Mouse (Mus musculus) CH12.LX (cell line): ENCODE data around the gene Rpgr. TPM values are rescaled to one million over a fixed set of nuclear protein-coding genes. Genes with fewer than 3 reads are reported as not detected.

Experiments
- DNase-seq: peaks from one replicate; pipeline ENCODE4 v3.0.0-alpha.2; 2013; ENCODE audit errors: extremely low read depth
- H3K27ac ChIP-seq: 2 replicates; pipeline ENCODE4 v1.5.1; 2012; ENCODE audit warnings: low read depth, mild to moderate bottlenecking, control low read depth, moderate library complexity; ENCODE audit not compliant: insufficient read depth
- H3K27me3 ChIP-seq: replicated peaks from 2 replicates; pipeline ENCODE3; 2012; ENCODE audit warnings: inconsistent platforms
- H3K36me3 ChIP-seq, 2 experiments: replicated peaks in 1 of 2; 2 replicates each; pipeline versions ENCODE3 to v1.6.1; 2012; ENCODE audit warnings: inconsistent platforms in 1 of 2, low read length in 1 of 2, mild to moderate bottlenecking in 1 of 2, mixed read lengths in 1 of 2, moderate library complexity in 1 of 2; ENCODE audit not compliant: control insufficient read depth in 1 of 2, insufficient read depth in 1 of 2
- H3K4me1 ChIP-seq, 2 experiments: 2 replicates each; pipeline ENCODE4 v1.6.1; 2012; ENCODE audit warnings: inconsistent platforms in 1 of 2, moderate library complexity in 1 of 2; ENCODE audit not compliant: insufficient read depth in 2 of 2, control insufficient read depth in 1 of 2
- H3K4me2 ChIP-seq: 2 replicates; pipeline ENCODE4 v1.6.1; 2012; ENCODE audit warnings: low read depth, mild to moderate bottlenecking, control low read depth; ENCODE audit not compliant: poor library complexity, insufficient read depth, severe bottlenecking
- H3K4me3 ChIP-seq, 3 experiments: fragments of 150-350 bp in 1 of 3; sonication (generic) in 1 of 3; replicated peaks in 1 of 3; 2 replicates each; pipeline versions ENCODE3 to v1.5.1; 2011 to 2012; ENCODE audit warnings: low read depth in 2 of 3, low read length in 2 of 3, mild to moderate bottlenecking in 2 of 3, moderate library complexity in 2 of 3, control low read depth in 1 of 3, improper control_type of control experiment in 1 of 3, inconsistent platforms in 1 of 3, mixed read lengths in 1 of 3; ENCODE audit not compliant: poor library complexity in 1 of 3
- H3K79me2 ChIP-seq: replicated peaks from 2 replicates; pipeline ENCODE4 v1.6.1; 2012; ENCODE audit warnings: mild to moderate bottlenecking, moderate library complexity; ENCODE audit not compliant: control insufficient read depth, poor library complexity, insufficient read depth, severe bottlenecking; ENCODE audit errors: extremely low read depth
- H3K9ac ChIP-seq: 2 replicates; pipeline ENCODE4 v1.6.1; 2012; ENCODE audit warnings: low read depth, mild to moderate bottlenecking, control low read depth, moderate library complexity; ENCODE audit not compliant: insufficient read depth
- H3K9me3 ChIP-seq: replicated peaks from 2 replicates; pipeline ENCODE3; 2012; ENCODE audit warnings: low read length, inconsistent platforms, mixed read lengths
- BHLHE40 ChIP-seq: IDR thresholded peaks from 2 replicates; pipeline ENCODE4 v1.6.1; 2011; ENCODE audit warnings: mild to moderate bottlenecking, low read depth, low read length, improper control_type of control experiment
- CHD1 ChIP-seq: IDR thresholded peaks from 2 replicates; pipeline ENCODE4 v1.6.1; 2012; ENCODE audit warnings: low read depth, low read length, improper control_type of control experiment, inconsistent platforms
- CHD2 ChIP-seq: IDR thresholded peaks from 2 replicates; pipeline ENCODE4 v1.6.1; 2011; ENCODE audit warnings: low read length, improper control_type of control experiment
- CTCF ChIP-seq, 2 experiments: IDR thresholded peaks in 1 of 2; conservative IDR thresholded peaks in 1 of 2; 2 replicates each; pipeline ENCODE4 v1.5.1; 2011 to 2012; ENCODE audit warnings: low read depth in 2 of 2, low read length in 2 of 2, improper control_type of control experiment in 1 of 2, inconsistent platforms in 1 of 2, mild to moderate bottlenecking in 1 of 2, moderate library complexity in 1 of 2
- ELF1 ChIP-seq: IDR thresholded peaks from 2 replicates; pipeline ENCODE4 v1.6.1; 2014; ENCODE audit warnings: low read depth, mild to moderate bottlenecking, inconsistent platforms, low read length, improper control_type of control experiment
- EP300 ChIP-seq: IDR thresholded peaks from 2 replicates; pipeline ENCODE4 v1.6.1; 2011; ENCODE audit warnings: low read length, improper control_type of control experiment
- GABPA ChIP-seq: IDR thresholded peaks from 2 replicates; pipeline ENCODE4 v1.6.1; 2012; ENCODE audit warnings: low read depth, low read length, improper control_type of control experiment, inconsistent platforms; ENCODE audit not compliant: insufficient replicate concordance
- IRF4 ChIP-seq: IDR thresholded peaks from 2 replicates; pipeline ENCODE4 v1.6.1; 2014; ENCODE audit warnings: low read depth, mild to moderate bottlenecking, inconsistent platforms, low read length, improper control_type of control experiment
- JUN ChIP-seq: IDR thresholded peaks from 2 replicates; pipeline ENCODE4 v1.6.1; 2011; ENCODE audit warnings: low read depth, mild to moderate bottlenecking, low read length, improper control_type of control experiment, moderate library complexity; ENCODE audit not compliant: insufficient read depth
- JUND ChIP-seq: conservative IDR thresholded peaks from 2 replicates; pipeline ENCODE4 v1.6.1; 2011; ENCODE audit warnings: low read depth, low read length, improper control_type of control experiment
- KAT2A ChIP-seq: IDR thresholded peaks from 2 replicates; pipeline ENCODE4 v1.6.1; 2012; ENCODE audit warnings: low read length, improper control_type of control experiment, inconsistent platforms; ENCODE audit not compliant: insufficient replicate concordance
- MAZ ChIP-seq: IDR thresholded peaks from 2 replicates; pipeline ENCODE4 v1.6.1; 2012; ENCODE audit warnings: low read depth, mild to moderate bottlenecking, inconsistent platforms, low read length, improper control_type of control experiment, moderate library complexity
- MEF2A ChIP-seq: IDR thresholded peaks from 2 replicates; pipeline ENCODE4 v1.6.1; 2014; ENCODE audit warnings: low read depth, mild to moderate bottlenecking, inconsistent platforms, low read length, improper control_type of control experiment, borderline replicate concordance
- NELFE ChIP-seq: IDR thresholded peaks from 2 replicates; pipeline ENCODE4 v1.6.1; 2011; ENCODE audit warnings: low read depth, low read length, improper control_type of control experiment
- NRF1 ChIP-seq: IDR thresholded peaks from 2 replicates; pipeline ENCODE4 v1.6.1; 2014; ENCODE audit warnings: low read depth, mild to moderate bottlenecking, inconsistent platforms, low read length, improper control_type of control experiment, moderate library complexity
- POLR2A ChIP-seq: IDR thresholded peaks from 2 replicates; pipeline ENCODE4 v1.6.1; 2011; ENCODE audit warnings: low read depth, mild to moderate bottlenecking, improper control_type of control experiment, low read length
- RAD21 ChIP-seq: IDR thresholded peaks from 2 replicates; pipeline ENCODE4 v1.6.1; 2011; ENCODE audit warnings: low read depth, mild to moderate bottlenecking, low read length, improper control_type of control experiment, moderate library complexity
- SIN3A ChIP-seq: IDR thresholded peaks from 2 replicates; pipeline ENCODE4 v1.6.1; 2012; ENCODE audit warnings: low read length, improper control_type of control experiment, inconsistent platforms
- SMC3 ChIP-seq: IDR thresholded peaks from 2 replicates; pipeline ENCODE4 v1.6.1; 2011; ENCODE audit warnings: low read depth, low read length, improper control_type of control experiment
- TBP ChIP-seq: conservative IDR thresholded peaks from 2 replicates; pipeline ENCODE4 v1.6.1; 2011; ENCODE audit warnings: low read depth, low read length, improper control_type of control experiment
- TCF12 ChIP-seq: IDR thresholded peaks from 2 replicates; pipeline ENCODE4 v1.6.1; 2014; ENCODE audit warnings: low read depth, mild to moderate bottlenecking, inconsistent platforms, low read length, improper control_type of control experiment
- UBTF ChIP-seq: IDR thresholded peaks from 2 replicates; pipeline ENCODE4 v1.6.1; 2012; ENCODE audit warnings: low read depth, mild to moderate bottlenecking, inconsistent platforms, low read length, improper control_type of control experiment, moderate library complexity
- USF1 ChIP-seq: IDR thresholded peaks from 2 replicates; pipeline ENCODE4 v1.6.1; 2014; ENCODE audit warnings: low read depth, mild to moderate bottlenecking, inconsistent platforms, low read length, improper control_type of control experiment
- ZKSCAN1 ChIP-seq: IDR thresholded peaks from 2 replicates; pipeline ENCODE4 v1.6.1; 2012; ENCODE audit warnings: low read depth, inconsistent platforms, low read length, improper control_type of control experiment, borderline replicate concordance
- dilution Hi-C: fragments of 300-500 bp; cut with MboI; formaldehyde crosslinking; loops from 2 replicates; pipeline ENCODE4 v1.14.3; 2020; ENCODE audit warnings: low sequenced_read_pairs; ENCODE audit not compliant: extremely low pct_unique_long_range_greater_than_20kb, extremely low pct_ligation_motif_present
- in situ Hi-C: fragments of 300-500 bp; cut with MboI; formaldehyde crosslinking; loops from 3 replicates; pipeline ENCODE4 v1.14.3; 2019; ENCODE audit warnings: low sequenced_read_pairs, low pct_ligation_motif_present, low pct_unique_long_range_greater_than_20kb, mixed read lengths
- polyA plus RNA-seq: library from polyadenylated mRNA; unstranded; fragments of >175 nt; gene quantifications from 2 replicates; pipeline ENCODE4 v1.2.1, GENCODE M21; 2012; ENCODE audit warnings: low read depth; ENCODE audit not compliant: insufficient read length
- total RNA-seq, 2 experiments: library from RNA; depleted of rRNA; stranded (reverse); fragments of 300-350 nt in 1 of 2; fragments of >200 nt in 1 of 2; gene quantifications; 2 replicates each; pipeline ENCODE4 v1.2.3; 2012 to 2014

Gene Rpgr
- total and polyA plus RNA-seq, 3 experiments, result 4.8 to 8.2 (median 5.9) TPM

DNA sequence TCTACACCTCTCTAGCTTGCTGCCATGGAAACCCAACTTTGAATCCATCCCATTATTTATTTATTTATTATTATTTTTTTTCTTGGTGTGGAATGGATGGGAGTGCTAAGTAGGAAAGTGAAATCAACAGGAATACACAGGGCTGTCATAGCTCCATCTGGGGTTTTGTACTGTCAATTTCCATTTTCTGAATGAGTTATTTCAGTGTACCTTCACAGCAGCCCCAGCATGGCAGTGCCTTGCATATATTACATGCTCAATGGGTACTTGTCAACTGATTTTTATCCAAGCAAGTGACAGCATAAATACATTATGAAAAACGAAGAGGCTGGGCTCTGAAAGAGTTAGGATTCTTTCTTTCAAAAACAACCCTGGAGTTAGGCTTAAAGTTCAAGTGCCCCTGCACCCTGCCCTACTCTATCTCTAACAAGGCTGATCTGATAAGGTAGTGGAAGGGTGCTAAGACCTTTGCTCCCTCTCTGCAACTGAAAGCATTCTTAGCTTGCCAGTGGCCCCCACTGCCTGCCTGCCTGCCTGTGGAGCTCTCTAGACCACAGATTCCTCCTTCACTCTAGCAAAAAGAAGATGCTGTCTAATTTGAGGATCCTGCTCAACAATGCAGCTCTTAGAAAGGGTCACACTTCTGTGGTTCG, 35.3 kb upstream of the Rpgr start, which contains the start of gene Otc:
Gene Otc, plus strand, starts transcription at position 454 of the 653 bp plus-strand sequence.
- Histone ChIP-seq H3K4me2 (no peak within 1 kb of the TSS), H3K9me3 (no peaks in the 10 kb centered on the region), H3K36me3 (no peaks in the 10 kb centered on the region), H3K27me3 (no peaks in the 10 kb centered on the region), H3K79me2 (no peaks in the 10 kb centered on the region), H3K9ac (no peak within 1 kb of the TSS), H3K27ac (no peak within 1 kb of the TSS), H3K4me3 (no peak within 1 kb of the TSS), H3K4me1 (peaks cover 0 to 19% of the 10 kb centered on the region in 2 experiments; a peak in 2 of 4 replicates)
- DNase-seq, result no peak
- in situ Hi-C loops, result no loop called here
- TF ChIP-seq TCF12, result no peak
- dilution Hi-C loops, result no loop called here

DNA sequence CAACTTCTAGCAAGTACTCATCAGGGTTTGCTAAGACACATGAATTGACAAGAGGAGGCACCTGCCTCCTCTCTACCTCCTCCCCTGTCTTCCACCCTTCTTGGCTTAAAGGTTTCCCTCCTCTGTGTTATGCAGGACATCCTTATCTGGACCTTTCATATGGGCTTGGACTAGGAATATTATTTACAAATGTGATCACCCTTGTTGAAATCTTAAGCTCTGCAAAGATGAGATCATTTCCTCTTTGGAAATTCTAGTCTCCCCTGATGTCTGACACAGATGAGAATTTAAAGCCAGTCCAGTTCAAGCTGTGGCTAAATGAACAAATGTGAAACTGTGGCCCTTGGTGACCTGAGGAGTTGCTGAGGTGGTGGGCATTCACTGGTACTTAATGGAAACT, 34.6 kb upstream of the Rpgr start:
- Histone ChIP-seq H3K9ac (no peak overlapping the region), H3K9me3 (no peaks in the 10 kb centered on the region), H3K27me3 (no peaks in the 10 kb centered on the region), H3K4me3 (no peak overlapping the region), H3K79me2 (no peaks in the 10 kb centered on the region), H3K27ac (no peak overlapping the region), H3K4me2 (no peak overlapping the region), H3K4me1 (peaks cover 0 to 19% of the 10 kb centered on the region in 2 experiments; a peak in 2 of 4 replicates), H3K36me3 (no peaks in the 10 kb centered on the region)
- TF ChIP-seq BHLHE40 (no peak), USF1 (no peak), RAD21 (no peak), SIN3A (no peak), POLR2A (no peak), CHD1 (no peak), GABPA (no peak)
- in situ Hi-C loops (no loop called here), dilution Hi-C loops (no loop called here)
- no peak for DNase-seq

DNA sequence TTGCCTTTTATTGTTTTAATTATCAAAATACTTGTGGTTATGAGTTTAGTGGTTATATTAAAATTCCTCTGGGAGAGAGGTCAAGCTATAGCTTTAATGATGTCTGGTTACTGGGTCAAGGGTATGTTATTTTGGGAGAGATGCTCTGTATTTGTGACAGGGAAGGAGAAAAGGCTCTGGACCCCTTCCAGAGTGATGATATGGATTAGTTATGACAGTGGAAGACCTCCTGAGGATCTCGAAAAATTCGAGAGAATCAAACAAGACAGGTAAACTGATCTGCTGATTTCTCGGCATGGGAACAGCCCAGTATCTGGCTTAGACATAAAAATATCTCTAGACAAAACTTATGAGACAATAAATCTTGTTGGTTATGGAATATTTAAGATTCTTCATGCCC, 27.2 kb upstream of the Rpgr start:
- dilution Hi-C loops, result no loop called here
- no peak overlapping the region for H3K4me2 ChIP-seq

More for the DNA sequence above, 27.2 kb upstream of the Rpgr start:
- no peak for TF ChIP-seq JUND
- no peak for TF ChIP-seq ELF1
- no peak for TF ChIP-seq TBP
- no peak for TF ChIP-seq JUN
- TF ChIP-seq POLR2A, result no peak
- no peak for TF ChIP-seq KAT2A
- TF ChIP-seq USF1, result no peak
- TF ChIP-seq MEF2A, result no peak
- TF ChIP-seq EP300, result no peak
- no peak for TF ChIP-seq CHD2
- TF ChIP-seq SMC3, result no peak
- TF ChIP-seq NELFE, result no peak
- no peak for TF ChIP-seq CTCF (conservative IDR thresholded peaks at IDR 0.05 in 1 of 2, IDR thresholded peaks at IDR 0.05 in 1 of 2; ENCODE audit: low read depth in 2 of 2, low read length in 2 of 2)
- TF ChIP-seq GABPA, result no peak
- TF ChIP-seq ZKSCAN1, result no peak
- TF ChIP-seq IRF4, result no peak
- TF ChIP-seq UBTF, result no peak
- no peak for TF ChIP-seq NRF1
- TF ChIP-seq MAZ, result no peak
- Histone ChIP-seq H3K27me3 (no peaks in the 10 kb centered on the region), H3K36me3 (no peaks in the 10 kb centered on the region), H3K79me2 (no peaks in the 10 kb centered on the region), H3K9me3 (no peaks in the 10 kb centered on the region), H3K4me1 (no peaks in the 10 kb centered on the region), H3K4me3 (no peak overlapping the region), H3K9ac (no peak overlapping the region), H3K27ac (no peak overlapping the region)
- DNase-seq, result no peak
- in situ Hi-C loops, result no loop called here
